27 mouse cellular contexts compared by ENCODE assay signal in genomic region chr4:114958786-114959185, GRCm38 (mm10). TPM values are rescaled to one million over a fixed set of nuclear protein-coding genes. Genes with fewer than 3 reads are reported as not detected.
"Had no signal": no experiment of that assay in that cellular context is flagged by ENCODE, and none has a peak within 500 bp of the region (broad histone marks: within the 10 kb centered on the region; RNA-seq: fewer than 3 reads in every experiment).

No protein-coding gene starts in this region.

- H3K27ac ChIP-seq: lung, embryonic 15.5 days; macrophage; midbrain, embryonic 13.5 days; midbrain, embryonic 15.5 days; neural tube, embryonic 13.5 days; neural tube, embryonic 15.5 days; stomach, embryonic 15.5 days; stomach, postnatal 0 days had no signal

- H3K27me3 ChIP-seq: lung, embryonic 15.5 days; megakaryocyte, embryonic 14.5 days; midbrain, embryonic 13.5 days; midbrain, embryonic 15.5 days; neural tube, embryonic 13.5 days; neural tube, embryonic 15.5 days; stomach, embryonic 15.5 days had no signal

- H3K4me1 ChIP-seq: lung, embryonic 15.5 days; midbrain, embryonic 13.5 days; midbrain, embryonic 15.5 days; neural tube, embryonic 13.5 days; neural tube, embryonic 15.5 days; stomach, embryonic 15.5 days had no signal

- H3K4me3 ChIP-seq: lung, embryonic 15.5 days; megakaryocyte, embryonic 14.5 days; midbrain, embryonic 13.5 days; midbrain, embryonic 15.5 days; neural tube, embryonic 13.5 days; neural tube, embryonic 15.5 days; stomach, embryonic 15.5 days had no signal

- DNase-seq: liver, postnatal 0 days; lung, adult 2 months; lung, postnatal 14 days; retina, postnatal 1 day; right cerebral cortex, adult 18-20 months; right cerebral cortex, postnatal 25 days; right cerebral cortex, postnatal 4 days; thymus, adult 2 months; thymus, postnatal 25 days; thymus, postnatal 4 days had no signal

- H3K4me2 ChIP-seq: lung, embryonic 15.5 days; midbrain, embryonic 11.5 days; midbrain, embryonic 13.5 days; midbrain, embryonic 15.5 days; neural tube, embryonic 13.5 days; neural tube, embryonic 15.5 days; stomach, embryonic 15.5 days had no signal

RNA-seq across cellular contexts. Expression of gene Foxe3, which starts 33.0 kb away (rescaled TPM):
- total RNA-seq: megakaryocyte progenitor cell, adult 5-6 weeks; monocyte, adult 5-6 weeks had no signal
- polyA plus RNA-seq: liver, postnatal 0 days; lung, adult 2 months; lung, embryonic 15.5 days; lung, postnatal 0 days; macrophage; midbrain, embryonic 13.5 days; neural tube, embryonic 11.5 days; neural tube, embryonic 13.5 days; neural tube, embryonic 15.5 days; small intestine, adult 2 months; spleen, adult 2 months; stomach, embryonic 15.5 days; stomach, postnatal 0 days; urinary bladder, adult 2 months had no signal

RNA-seq across cellular contexts. Expression of gene Foxd2, which starts 50.1 kb away (rescaled TPM):
- polyA plus RNA-seq: liver, postnatal 0 days; stomach, postnatal 0 days had no signal
